Mouse (Mus musculus) midbrain, embryonic 16.5 days (tissue): ENCODE data around the gene Zfp503. TPM values are rescaled to one million over a fixed set of nuclear protein-coding genes. Genes with fewer than 3 reads are reported as not detected.
A peak's percentile ranks its signal among the peaks of the same experiment; 100 is the strongest.

Experiments
- ATAC-seq: fragments of 200-750 bp; cut with Nextera tagmentation; 2 replicates; pipeline ENCODE4 v1.8.0; 2017; ENCODE audit warnings: moderate TSS enrichment
- H3K27ac ChIP-seq: fragments of 300-500 bp; sonication (generic); 2 replicates; pipeline ENCODE4 v1.5.1; 2014; ENCODE audit warnings: mild to moderate bottlenecking, low read length, mixed read lengths
- H3K27me3 ChIP-seq: fragments of 300-500 bp; sonication (generic); 2 replicates; pipeline ENCODE4 v1.6.1; 2014; ENCODE audit warnings: low read depth, low read length, mixed read lengths; ENCODE audit not compliant: control insufficient read depth, insufficient read depth
- H3K36me3 ChIP-seq: fragments of 300-500 bp; sonication (generic); 2 replicates; pipeline ENCODE4 v1.6.1; 2014; ENCODE audit warnings: mild to moderate bottlenecking, low read length, moderate library complexity, mixed read lengths; ENCODE audit not compliant: control insufficient read depth, insufficient read depth
- H3K4me1 ChIP-seq: fragments of 300-500 bp; sonication (generic); 2 replicates; pipeline ENCODE4 v1.6.1; 2014; ENCODE audit warnings: mild to moderate bottlenecking, low read length, mixed read lengths; ENCODE audit not compliant: control insufficient read depth, insufficient read depth
- H3K4me2 ChIP-seq: fragments of 300-500 bp; sonication (generic); 2 replicates; pipeline ENCODE4 v1.6.1; 2014; ENCODE audit warnings: mild to moderate bottlenecking, low read length, mixed read lengths
- H3K4me3 ChIP-seq: fragments of 300-500 bp; sonication (generic); 2 replicates; pipeline ENCODE4 v1.5.1; 2014; ENCODE audit warnings: low read depth, mild to moderate bottlenecking, low read length, moderate library complexity, mixed read lengths
- H3K9ac ChIP-seq: fragments of 300-500 bp; sonication (generic); 2 replicates; pipeline ENCODE4 v1.6.1; 2014; ENCODE audit warnings: low read depth, low read length, mixed read lengths
- H3K9me3 ChIP-seq: fragments of 300-500 bp; sonication (generic); replicated peaks from 2 replicates; pipeline ENCODE4 v1.6.1; 2014; ENCODE audit warnings: mild to moderate bottlenecking, low read length, mixed read lengths; ENCODE audit not compliant: control insufficient read depth, poor library complexity, severe bottlenecking
- WGBS: fragments of 180-500 bp; shearing (Covaris S2); extraction: QIAGEN DNeasy Blood & Tissue Kit; methylation state at CpG from one replicate; pipeline ENCODE4 v1.1.7; 2014; 5-methylcytosine and 5-hydroxymethylcytosine counted together
- polyA plus RNA-seq: library from polyadenylated mRNA; unstranded; fragments of >200 nt; fragmentation: Nextera tagmentation; extraction: Ambion mirVana; gene quantifications from 2 replicates; pipeline ENCODE4 v1.2.1, GENCODE M21; 2015

Gene Zfp503
- polyA plus RNA-seq, 1 experiment from 2014 or later, result 4.0 TPM

DNA sequence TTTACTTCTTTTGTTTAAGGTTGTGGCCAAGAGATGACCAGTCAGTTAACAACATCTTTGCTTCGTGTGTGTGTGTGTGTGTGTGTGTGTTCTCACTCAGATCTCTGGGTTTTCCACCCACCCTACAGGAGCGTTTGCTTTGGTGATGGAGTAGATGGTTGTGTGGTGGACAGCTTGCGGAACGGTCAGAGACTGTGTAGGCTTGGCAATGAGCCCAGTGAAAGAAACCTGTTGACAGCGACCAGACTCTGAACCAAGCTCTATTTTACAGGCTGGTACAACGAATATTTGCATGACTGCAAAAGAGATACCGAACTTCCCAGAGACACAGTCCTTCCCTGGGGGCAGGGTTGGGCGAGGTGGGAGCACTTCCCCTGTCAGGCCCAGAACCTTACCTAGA lies 30.2 kb downstream of the Zfp503 start:
- 80% methylated on average over 8 of the region's 8 CpGs for WGBS
- no peaks in the 10 kb centered on the region for H3K9me3 ChIP-seq
- ATAC-seq, result no peak

DNA sequence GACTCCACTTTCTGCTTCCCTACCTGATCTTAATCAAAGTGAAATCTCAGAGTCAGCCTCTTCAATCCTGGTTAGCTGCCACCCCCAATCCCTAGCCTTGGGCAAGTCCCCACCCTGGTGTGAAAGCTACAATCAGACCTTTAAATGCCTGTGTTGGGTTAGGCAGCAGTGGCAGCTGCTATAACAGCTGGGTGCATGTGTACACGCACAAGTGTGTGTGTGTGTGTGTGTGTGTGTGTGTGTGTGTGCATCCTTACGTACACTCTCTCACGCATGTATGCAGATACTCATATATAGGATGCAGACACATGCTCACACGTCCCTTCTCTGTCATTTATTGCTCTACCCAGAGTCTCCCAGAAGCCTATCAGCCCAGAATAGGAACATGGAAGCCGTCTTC lies 30.8 kb downstream of the Zfp503 start:
- 82% methylated on average over 5 of the region's 5 CpGs for WGBS
- Histone ChIP-seq H3K4me2 (no peak overlapping the region), H3K36me3 (no peaks in the 10 kb centered on the region), H3K4me1 (no peaks in the 10 kb centered on the region), H3K9ac (no peak overlapping the region), H3K4me3 (no peak overlapping the region), H3K27me3 (no peaks in the 10 kb centered on the region), H3K27ac (no peak overlapping the region), H3K9me3 (no peaks in the 10 kb centered on the region)
- ATAC-seq, result no peak

More for the DNA sequence above, 30.2 kb downstream of the Zfp503 start:
- Histone ChIP-seq H3K9ac (no peak overlapping the region), H3K4me3 (no peak overlapping the region), H3K36me3 (no peaks in the 10 kb centered on the region), H3K4me1 (no peaks in the 10 kb centered on the region), H3K27ac (no peak overlapping the region), H3K27me3 (no peaks in the 10 kb centered on the region), H3K4me2 (no peak overlapping the region)

DNA sequence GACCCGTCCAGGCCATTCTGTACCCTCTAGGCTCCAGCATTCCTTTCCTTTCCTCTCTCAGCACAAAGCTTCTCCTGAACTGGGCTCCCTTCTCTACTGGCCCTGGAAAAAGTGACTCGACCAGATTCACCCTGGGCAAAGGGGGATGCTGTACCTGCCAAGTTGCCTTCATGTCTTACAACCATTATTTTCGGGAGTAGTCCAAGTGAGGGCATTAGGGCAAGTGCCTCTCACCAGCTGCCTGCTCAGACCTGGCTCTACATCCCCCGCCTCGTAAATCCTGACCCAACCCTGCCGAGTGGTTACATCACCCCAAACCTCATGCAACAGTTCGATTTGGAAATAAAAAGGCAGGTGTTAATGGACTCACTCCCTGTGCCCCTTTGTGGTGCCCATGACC lies 36.9 kb downstream of the Zfp503 start:
- ATAC-seq, result no peak
- 87% methylated on average over 7 of the region's 7 CpGs for WGBS
- Histone ChIP-seq H3K36me3 (no peaks in the 10 kb centered on the region), H3K27ac (no peak overlapping the region), H3K9ac (no peak overlapping the region), H3K4me1 (no peaks in the 10 kb centered on the region), H3K27me3 (no peaks in the 10 kb centered on the region), H3K4me3 (no peak overlapping the region), H3K4me2 (no peak overlapping the region), H3K9me3 (no peaks in the 10 kb centered on the region)

DNA sequence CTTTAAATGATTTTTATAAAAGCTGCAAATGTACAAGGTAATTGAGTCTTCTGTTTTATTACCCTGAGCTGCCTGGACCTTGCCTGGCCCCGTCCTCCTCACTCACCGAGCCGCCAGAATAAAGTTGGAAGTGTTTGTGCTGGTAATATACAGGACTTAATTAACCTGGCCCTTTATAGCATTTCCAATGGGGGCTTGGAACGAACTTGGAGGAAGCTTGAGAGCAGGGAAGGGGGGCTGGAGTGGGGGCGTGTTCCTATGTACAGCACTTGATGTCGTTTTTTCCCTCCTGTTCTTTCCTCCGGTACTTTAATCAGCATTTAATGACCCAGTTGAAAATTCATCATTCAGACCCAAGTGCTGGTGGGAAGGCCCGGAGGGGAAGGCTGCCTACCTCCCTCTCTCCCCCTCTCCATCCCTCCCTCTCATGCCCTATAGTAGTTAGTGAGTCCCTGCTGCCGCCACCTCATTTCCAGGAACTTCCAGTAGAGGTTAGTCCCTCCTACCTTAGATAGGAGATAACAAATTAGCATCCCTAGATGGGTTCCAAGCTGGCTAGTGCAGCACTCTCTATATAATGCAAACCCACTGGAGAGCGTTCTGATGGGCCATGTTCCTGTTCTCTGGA lies 37.4 kb downstream of the Zfp503 start:
- H3K9me3 ChIP-seq, result no peaks in the 10 kb centered on the region
- WGBS, result 74% methylated on average over 10 of the region's 10 CpGs
- H3K9ac ChIP-seq, result no peak overlapping the region
- no peaks in the 10 kb centered on the region for H3K4me1 ChIP-seq
- no peak overlapping the region for H3K4me3 ChIP-seq
- ATAC-seq, result no peak
- H3K4me2 ChIP-seq, result no peak overlapping the region
- no peak overlapping the region for H3K27ac ChIP-seq
- no peaks in the 10 kb centered on the region for H3K27me3 ChIP-seq
- no peaks in the 10 kb centered on the region for H3K36me3 ChIP-seq

DNA sequence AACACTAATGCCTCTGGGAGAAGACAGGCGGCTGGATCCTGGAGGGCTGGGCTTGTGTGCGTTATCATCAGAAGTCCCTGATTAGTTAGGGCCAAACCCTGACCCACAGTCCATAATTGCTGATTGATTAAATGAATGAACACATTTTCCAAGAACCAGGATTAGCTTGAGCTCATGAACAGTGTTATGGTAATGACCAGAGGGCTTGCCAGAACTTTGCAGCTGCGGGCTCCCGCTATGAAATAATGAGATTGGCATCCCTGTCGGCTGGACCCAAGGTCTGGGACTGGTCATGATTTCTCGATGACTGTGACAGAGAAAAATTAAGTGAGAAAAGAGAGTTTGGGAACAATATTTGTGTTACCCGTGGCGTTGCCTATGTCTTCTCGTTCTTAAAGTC lies 44.5 kb downstream of the Zfp503 start:
- 0 out of 2 replicates have a peak, but pooled peaks have one; percentile 42 for ATAC-seq
- H3K9me3 ChIP-seq, result no peaks in the 10 kb centered on the region
- no peaks in the 10 kb centered on the region for H3K27me3 ChIP-seq
- H3K36me3 ChIP-seq, result no peaks in the 10 kb centered on the region
- no peaks in the 10 kb centered on the region for H3K4me1 ChIP-seq
- no peak overlapping the region for H3K4me2 ChIP-seq
- 53% methylated on average over 9 of the region's 9 CpGs for WGBS
- no peak overlapping the region for H3K4me3 ChIP-seq
- H3K27ac ChIP-seq, result no peak overlapping the region
- H3K9ac ChIP-seq, result no peak overlapping the region

DNA sequence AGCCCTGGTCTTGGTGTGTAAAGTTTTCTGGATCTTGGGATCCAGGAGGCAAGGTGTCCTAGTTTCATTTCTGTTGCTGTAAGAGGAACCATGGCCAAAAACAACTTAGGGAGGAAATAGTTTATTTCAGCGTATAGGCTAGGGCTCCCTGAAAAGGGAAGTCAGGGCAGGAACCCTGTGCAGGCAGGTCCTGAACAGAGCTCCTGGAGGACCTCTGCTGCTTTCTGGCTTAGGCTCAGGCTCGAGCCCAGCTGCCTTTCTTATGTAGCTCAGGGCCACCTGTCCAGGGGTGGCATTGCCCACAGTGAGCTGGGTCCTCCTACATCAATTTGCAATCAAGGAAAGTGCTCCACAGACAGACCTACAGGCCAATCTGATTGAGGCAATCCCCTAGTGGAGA lies 47.8 kb downstream of the Zfp503 start:
- no peak overlapping the region for H3K27ac ChIP-seq
- H3K9me3 ChIP-seq, result no peaks in the 10 kb centered on the region
- no peaks in the 10 kb centered on the region for H3K27me3 ChIP-seq
- ATAC-seq, result no peak
- no peak overlapping the region for H3K4me2 ChIP-seq
- WGBS, result 72% methylated on average over 2 of the region's 2 CpGs
- no peaks in the 10 kb centered on the region for H3K4me1 ChIP-seq
- H3K4me3 ChIP-seq, result no peak overlapping the region
- H3K9ac ChIP-seq, result no peak overlapping the region
- H3K36me3 ChIP-seq, result no peaks in the 10 kb centered on the region

DNA sequence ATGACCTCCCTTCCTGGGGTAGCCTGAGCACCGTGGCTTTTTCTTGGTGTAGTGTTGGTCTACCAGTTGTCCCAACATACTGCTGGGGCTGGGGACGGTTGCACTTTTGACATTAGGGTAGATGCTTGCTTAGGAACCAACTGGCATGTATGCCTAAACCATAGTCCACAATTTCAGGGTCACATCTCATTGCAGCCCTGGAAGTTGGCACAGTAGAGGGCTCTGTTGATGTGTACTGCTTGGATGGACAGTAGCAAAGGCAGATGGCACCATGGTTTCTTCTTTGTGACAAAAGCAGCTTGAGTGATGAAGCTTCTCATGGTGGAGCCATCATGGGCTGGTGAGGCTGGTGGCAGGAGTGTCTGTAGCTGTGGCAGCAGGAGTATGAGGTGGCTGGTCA lies 52.3 kb downstream of the Zfp503 start:
- no peaks in the 10 kb centered on the region for H3K4me1 ChIP-seq
- no peak overlapping the region for H3K9ac ChIP-seq
- no peaks in the 10 kb centered on the region for H3K27me3 ChIP-seq
- H3K9me3 ChIP-seq, result no peaks in the 10 kb centered on the region
- no peaks in the 10 kb centered on the region for H3K36me3 ChIP-seq
- no peak for ATAC-seq
- 92% methylated on average over 2 of the region's 2 CpGs for WGBS
- no peak overlapping the region for H3K4me2 ChIP-seq
- H3K27ac ChIP-seq, result no peak overlapping the region
- H3K4me3 ChIP-seq, result no peak overlapping the region

DNA sequence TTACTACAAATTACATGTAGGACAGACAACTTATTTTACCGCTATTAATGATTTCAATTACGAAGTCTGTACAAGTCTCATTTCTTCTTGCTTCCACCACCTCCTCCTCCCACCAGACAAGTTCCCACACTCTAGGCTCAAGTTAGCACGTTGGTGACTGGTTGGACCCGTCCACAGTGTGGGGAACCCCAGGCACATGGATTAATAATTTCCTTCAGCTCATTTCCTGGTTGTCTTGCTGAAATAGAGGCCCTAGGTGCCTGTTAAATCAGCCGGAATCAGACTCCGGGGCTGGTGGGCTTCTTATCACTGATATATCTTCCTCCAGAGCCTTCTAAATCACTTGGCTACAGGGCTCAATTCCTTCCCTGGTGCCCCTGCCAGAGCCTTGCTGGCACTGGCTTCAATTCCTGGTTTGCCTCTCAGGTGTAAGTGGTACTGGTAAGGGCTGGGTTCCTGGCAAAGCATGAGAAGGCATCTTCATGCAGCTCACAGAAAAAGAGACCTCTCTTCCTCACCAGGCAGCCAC lies 53.2 kb downstream of the Zfp503 start:
- no peaks in the 10 kb centered on the region for H3K36me3 ChIP-seq
- H3K27ac ChIP-seq, result no peak overlapping the region
- 86% methylated on average over 6 of the region's 6 CpGs for WGBS
- H3K4me3 ChIP-seq, result no peak overlapping the region
- H3K4me1 ChIP-seq, result no peaks in the 10 kb centered on the region
- no peaks in the 10 kb centered on the region for H3K9me3 ChIP-seq
- no peak overlapping the region for H3K4me2 ChIP-seq
- no peaks in the 10 kb centered on the region for H3K27me3 ChIP-seq
- ATAC-seq, result no peak
- no peak overlapping the region for H3K9ac ChIP-seq
